Mouse (Mus musculus) bone marrow, adult 2 months (tissue): ENCODE measurements around the gene Cdkn3.

Experiments used
- CTCF ChIP-seq: fragments of 200-500 bp; IDR thresholded peaks from 2 replicates; pipeline ENCODE4 v1.5.1; 2011; ENCODE audit warnings: low read length, control low read depth; ENCODE audit not compliant: control insufficient read depth, insufficient read depth
- POLR2A ChIP-seq: fragments of 200-500 bp; IDR thresholded peaks from 2 replicates; pipeline ENCODE4 v1.6.1; 2011; ENCODE audit warnings: low read depth, mild to moderate bottlenecking, control low read depth, low read length, borderline replicate concordance; ENCODE audit not compliant: control insufficient read depth

- no peak for TF ChIP-seq CTCF
- no peak for TF ChIP-seq POLR2A
These were observed 6.8 kb downstream of the Cdkn3 start for GRCm38 (mm10) chr14:46767116-46767515.
